Mouse (Mus musculus) c-Kit-negative CD71-positive TER-119-positive erythroid progenitor cells, embryonic 14.5 days (primary cell): ENCODE data around the gene Gtf2h1.

ENCODE experiments used
- DNase-seq: peaks from one replicate; pipeline ENCODE4 v3.0.0-alpha.2; 2013; ENCODE audit warnings: low read depth, low spot score

Gene Gtf2h1

DNA sequence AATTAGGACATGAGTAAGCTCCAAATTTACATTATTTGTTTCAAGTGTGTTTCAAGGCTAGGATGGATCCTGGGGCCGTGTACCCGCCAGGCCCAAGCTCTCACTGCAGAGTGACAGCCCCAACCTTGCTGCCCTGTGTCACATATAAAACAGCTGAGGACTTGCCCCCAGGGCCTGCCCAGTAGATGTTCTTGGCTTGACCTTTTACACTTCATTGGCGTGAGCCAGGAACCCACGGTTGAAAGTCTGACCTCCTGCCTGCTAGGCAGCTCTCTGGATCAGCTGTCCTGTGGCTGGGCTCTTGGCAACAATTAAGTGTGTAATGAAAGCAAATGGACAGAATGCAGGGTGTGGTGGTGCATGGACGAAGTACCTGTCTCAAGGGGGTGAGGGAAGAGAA, 53.4 kb downstream of the Gtf2h1 start:
- no peak for DNase-seq

DNA sequence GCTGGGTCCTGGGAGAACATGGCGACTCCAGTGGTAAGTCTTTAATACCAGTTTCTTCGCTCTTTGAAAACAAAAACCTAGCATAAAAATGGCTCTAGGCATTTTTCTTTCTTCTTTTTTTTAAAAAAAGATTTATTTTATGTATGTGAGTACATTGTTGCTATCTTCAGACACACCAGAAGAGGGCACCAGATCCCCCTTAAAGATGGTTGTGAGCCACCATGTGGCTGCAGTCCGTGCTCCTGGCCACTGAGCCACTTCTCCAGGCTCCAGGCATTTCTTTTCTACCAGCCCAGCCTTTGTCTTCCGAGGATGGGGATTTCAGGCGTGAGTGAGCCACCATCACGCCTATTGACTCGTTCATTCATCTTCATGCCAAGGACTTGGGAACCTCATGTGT, 55.1 kb downstream of the Gtf2h1 start:
- no peak for DNase-seq

DNA sequence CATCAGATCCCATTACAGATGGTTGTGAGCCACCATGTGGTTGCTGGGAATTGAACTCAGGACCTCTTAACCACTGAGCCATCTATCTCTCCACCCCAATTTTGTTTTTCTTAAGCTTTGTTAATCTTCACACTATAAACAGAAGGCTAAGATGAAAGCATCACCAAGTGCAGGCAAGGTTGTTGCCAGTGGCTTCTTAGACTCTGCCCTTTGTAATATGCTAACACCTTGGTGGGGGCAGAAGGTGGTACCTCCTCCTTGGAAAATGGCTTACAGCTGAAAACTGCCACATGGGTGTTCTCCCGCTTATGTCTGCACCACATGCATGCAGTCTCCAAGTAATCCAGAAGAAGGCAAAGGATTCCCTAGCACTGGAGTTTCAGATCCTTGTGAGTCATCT, 56.8 kb downstream of the Gtf2h1 start:
- DNase-seq, result no peak

- DNase-seq, result no peak
Measured at GRCm38 (mm10) chr7:46853365-46853764, 57.5 kb downstream of the Gtf2h1 start.

GRCm38 (mm10) chr7:46855866-46856560, 60.1 kb downstream of the Gtf2h1 start:
- DNase-seq, result no peak

DNA sequence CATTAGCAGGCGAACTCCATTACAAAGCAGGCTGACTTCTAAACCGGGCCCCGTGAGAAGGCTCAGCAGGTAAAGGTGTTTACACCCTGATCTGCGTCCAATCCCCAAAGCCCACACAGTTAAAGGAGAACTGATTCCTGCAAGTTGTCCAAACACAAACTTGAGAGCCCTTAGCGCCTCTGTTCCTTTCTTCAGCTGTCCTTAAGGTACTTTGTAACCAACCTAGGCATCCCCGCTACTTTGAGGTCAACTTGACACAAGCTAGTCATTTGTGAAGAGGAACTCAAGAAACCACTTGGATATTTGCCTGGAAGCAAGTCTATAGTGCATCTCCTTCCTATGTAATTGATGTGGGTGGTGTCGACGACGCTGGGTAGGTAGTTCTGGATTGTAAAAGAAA, 61.5 kb downstream of the Gtf2h1 start:
- no peak for DNase-seq

- DNase-seq, result no peak
Measured at GRCm38 (mm10) chr7:46859031-46859430, 63.1 kb downstream of the Gtf2h1 start.

GRCm38 (mm10) chr7:46860996-46861395, 65.1 kb downstream of the Gtf2h1 start, which contains the start of gene Ldhc:
Ldhc (plus strand) TSS chr7:46861203.
- no peak for DNase-seq

GRCm38 (mm10) chr7:46871988-46872387, 76.1 kb downstream of the Gtf2h1 start:
- DNase-seq, result no peak
